Mouse (Mus musculus) hindbrain, embryonic 15.5 days (tissue): Measurements from ENCODE around the gene Esr2. TPM values are rescaled to one million over a fixed set of nuclear protein-coding genes. Genes with fewer than 3 reads are reported as not detected.

ENCODE experiments used
- ATAC-seq: fragments of 200-750 bp; cut with Nextera tagmentation; 2 replicates; pipeline ENCODE4 v1.8.0; 2017; ENCODE audit warnings: low read depth, moderate number of reproducible peaks, moderate TSS enrichment; ENCODE audit not compliant: low FRiP score
- H3K27ac ChIP-seq: fragments of 300-500 bp; sonication (generic); replicated peaks from 2 replicates; pipeline ENCODE4 v1.5.1; 2015; ENCODE audit warnings: mild to moderate bottlenecking, inconsistent platforms
- H3K27me3 ChIP-seq: fragments of 300-500 bp; sonication (generic); 2 replicates; pipeline ENCODE4 v1.6.1; 2015; ENCODE audit warnings: control low read depth, inconsistent platforms
- H3K36me3 ChIP-seq: fragments of 300-500 bp; sonication (generic); 2 replicates; pipeline ENCODE4 v1.6.1; 2015; ENCODE audit warnings: control low read depth, inconsistent platforms
- H3K4me1 ChIP-seq: fragments of 300-500 bp; sonication (generic); replicated peaks from 2 replicates; pipeline ENCODE4 v1.6.1; 2015; ENCODE audit warnings: control low read depth, inconsistent platforms
- H3K4me2 ChIP-seq: fragments of 300-500 bp; sonication (generic); 2 replicates; pipeline ENCODE4 v1.6.1; 2015; ENCODE audit warnings: moderate library complexity, mild to moderate bottlenecking, inconsistent platforms
- H3K4me3 ChIP-seq: fragments of 300-500 bp; sonication (generic); 2 replicates; pipeline ENCODE4 v1.5.1; 2015; ENCODE audit warnings: mild to moderate bottlenecking, inconsistent platforms
- H3K9ac ChIP-seq: fragments of 300-500 bp; sonication (generic); 2 replicates; pipeline ENCODE4 v1.6.1; 2015; ENCODE audit warnings: inconsistent platforms
- H3K9me3 ChIP-seq: fragments of 300-500 bp; sonication (generic); 2 replicates; pipeline ENCODE4 v1.6.1; 2016; ENCODE audit warnings: control low read depth, inconsistent platforms
- WGBS: fragments of 180-500 bp; shearing (Covaris S2); methylation state at CpG from one replicate; pipeline ENCODE4 v1.1.7; 2015; 5-methylcytosine and 5-hydroxymethylcytosine counted together
- polyA plus RNA-seq: library from polyadenylated mRNA; unstranded; fragments of >200 nt; fragmentation: Nextera tagmentation; extraction: Ambion mirVana; gene quantifications from 2 replicates; pipeline ENCODE4 v1.2.1, GENCODE M21; 2015

The Esr2 gene
- polyA plus RNA-seq, 1 experiment from 2014 or later: 0.21 TPM

GRCm38 (mm10) chr12:76073066-76073826 is 103.8 kb downstream of the Esr2 start:
- Histone ChIP-seq H3K27me3 (no peaks in the 10 kb centered on the region), H3K27ac (no peak overlapping the region), H3K9me3 (no peaks in the 10 kb centered on the region), H3K4me2 (no peak overlapping the region), H3K36me3 (no peaks in the 10 kb centered on the region), H3K4me1 (peaks cover 6% of the 10 kb centered on the region; the same call in 1 of the 2 replicates), H3K9ac (no peak overlapping the region), H3K4me3 (no peak overlapping the region)
- ATAC-seq: no peak
- WGBS: 19% methylated on average over 13 of the region's 13 CpGs

GRCm38 (mm10) chr12:76071935-76072849 is 104.9 kb downstream of the Esr2 start:
- Histone ChIP-seq H3K27ac (no peak overlapping the region), H3K4me3 (no peak overlapping the region), H3K4me1 (peaks cover 6% of the 10 kb centered on the region; the same call in 1 of the 2 replicates), H3K9ac (no peak overlapping the region), H3K27me3 (no peaks in the 10 kb centered on the region), H3K9me3 (no peaks in the 10 kb centered on the region), H3K36me3 (no peaks in the 10 kb centered on the region), H3K4me2 (0 out of 2 replicates have a peak overlapping the region, but pooled peaks have one; percentile 9)
- no peak; the same call in 1 of the 2 replicates for ATAC-seq
- 14% methylated on average over 19 of the region's 19 CpGs for WGBS

Other genes with a start within 250 kb of the Esr2 start
- gene Tex21, start 69.5 kb upstream of the Esr2 start, polyA plus RNA-seq: not detected in 2 replicates
- 33.1 and 34.1 TPM in 2 replicates for gene Mthfd1, start 78.0 kb upstream of the Esr2 start, polyA plus RNA-seq
- 10.7 and 12.4 TPM in 2 replicates for gene Akap5, start 147.6 kb upstream of the Esr2 start, polyA plus RNA-seq
- 13.1 and 14.1 TPM in 2 replicates for gene Zbtb25, start 192.3 kb upstream of the Esr2 start, polyA plus RNA-seq
- 3.7 and 3.9 TPM in 2 replicates for gene Zbtb1, start 193.0 kb upstream of the Esr2 start, polyA plus RNA-seq
- 7.3 and 8.7 TPM in 2 replicates for gene Hspa2, start 226.9 kb upstream of the Esr2 start, polyA plus RNA-seq
- 1.6 TPM in 2 replicates for gene Ppp1r36, start 240.3 kb upstream of the Esr2 start, polyA plus RNA-seq